Mouse (Mus musculus): ENCODE measurements at regions not wholly inside any gene's neighbourhood (a gene's known extent, or its start where the extent isn't known, plus 50 kb on each side); places are given as distances from the start of the nearest gene placed in this dataset.

- no peak overlapping the region for H3K27ac ChIP-seq (replicated peaks; ENCODE audit: low read depth, low read length)
- 84% methylated on average over 7 of the region's 7 CpGs for whole genome bisulfite sequencing
- ATAC-seq (ENCODE audit: insufficient number of reproducible peaks, low FRiP score, low TSS enrichment, low read depth) (no peak), DNase-seq (ENCODE audit: low spot score) (no peak)
- no peak overlapping the region for H3K4me2 ChIP-seq (ENCODE audit: low read depth, severe bottlenecking)
- no peaks in the 10 kb centered on the region for H3K36me3 ChIP-seq (ENCODE audit: control insufficient read depth, insufficient read depth, low read length)
- peaks cover 11% of the 10 kb centered on the region; the same call in 1 of the 2 replicates for H3K4me1 ChIP-seq (ENCODE audit: control insufficient read depth, insufficient read depth, low read length)
- H3K9ac ChIP-seq (ENCODE audit: low read length) = no peak overlapping the region
- H3K4me3 ChIP-seq (ENCODE audit: low read depth, low read length) = no peak overlapping the region
- no peaks in the 10 kb centered on the region for H3K27me3 ChIP-seq (ENCODE audit: control insufficient read depth, insufficient read depth, low read length)
- H3K9me3 ChIP-seq (ENCODE audit: control insufficient read depth, low read length) = no peaks in the 10 kb centered on the region
These were observed 170.8 kb upstream of the Gm49356 start for GRCm38 (mm10) chr15:58718282-58718681.

- ATAC-seq (ENCODE audit: insufficient number of reproducible peaks, low FRiP score, low TSS enrichment, low read depth) = no peak
- no peak overlapping the region for H3K4me2 ChIP-seq (ENCODE audit: low read depth, severe bottlenecking)
- no peaks in the 10 kb centered on the region for H3K9me3 ChIP-seq (ENCODE audit: control insufficient read depth, low read length)
- DNase-seq (ENCODE audit: low spot score) = no peak
- no peaks in the 10 kb centered on the region for H3K36me3 ChIP-seq (ENCODE audit: control insufficient read depth, insufficient read depth, low read length)
- H3K4me1 ChIP-seq (ENCODE audit: control insufficient read depth, insufficient read depth, low read length) = peaks cover 9% of the 10 kb centered on the region; the same call in 1 of the 2 replicates
- H3K4me3 ChIP-seq (ENCODE audit: low read depth, low read length) = no peak overlapping the region
- no peaks in the 10 kb centered on the region for H3K27me3 ChIP-seq (ENCODE audit: control insufficient read depth, insufficient read depth, low read length)
- H3K27ac ChIP-seq (replicated peaks; ENCODE audit: low read depth, low read length) = no peak overlapping the region
- WGBS = 90% methylated on average over 6 of the region's 6 CpGs
- no peak overlapping the region for H3K9ac ChIP-seq (ENCODE audit: low read length)
These were observed 169.7 kb upstream of the Gm49356 start for GRCm38 (mm10) chr15:58719410-58719809.

GRCm38 (mm10) chr15:58727041-58727440 lies 162.1 kb upstream of the Gm49356 start:
- Histone ChIP-seq H3K9me3 (ENCODE audit: control insufficient read depth, low read length) (no peaks in the 10 kb centered on the region), H3K9ac (ENCODE audit: low read length) (no peak overlapping the region), H3K36me3 (ENCODE audit: control insufficient read depth, insufficient read depth, low read length) (no peaks in the 10 kb centered on the region), H3K4me1 (ENCODE audit: control insufficient read depth, insufficient read depth, low read length) (0 out of 2 replicates have a peak, but pooled peaks cover 2% of the 10 kb centered on the region), H3K4me3 (ENCODE audit: low read depth, low read length) (no peak overlapping the region), H3K4me2 (ENCODE audit: low read depth, severe bottlenecking) (no peak overlapping the region), H3K27me3 (ENCODE audit: control insufficient read depth, insufficient read depth, low read length) (no peaks in the 10 kb centered on the region), H3K27ac (replicated peaks; ENCODE audit: low read depth, low read length) (no peak overlapping the region)
- WGBS = 84% methylated on average over 4 of the region's 4 CpGs
- DNase-seq (ENCODE audit: low spot score) = no peak
- ATAC-seq (ENCODE audit: insufficient number of reproducible peaks, low FRiP score, low TSS enrichment, low read depth) = no peak

GRCm38 (mm10) chr15:58728264-58728663 lies 160.8 kb upstream of the Gm49356 start:
- Histone ChIP-seq H3K36me3 (ENCODE audit: control insufficient read depth, insufficient read depth, low read length) (no peaks in the 10 kb centered on the region), H3K4me3 (ENCODE audit: low read depth, low read length) (no peak overlapping the region), H3K27ac (replicated peaks; ENCODE audit: low read depth, low read length) (no peak overlapping the region), H3K9me3 (ENCODE audit: control insufficient read depth, low read length) (no peaks in the 10 kb centered on the region), H3K9ac (ENCODE audit: low read length) (no peak overlapping the region), H3K27me3 (ENCODE audit: control insufficient read depth, insufficient read depth, low read length) (no peaks in the 10 kb centered on the region), H3K4me1 (ENCODE audit: control insufficient read depth, insufficient read depth, low read length) (0 out of 2 replicates have a peak, but pooled peaks cover 5% of the 10 kb centered on the region), H3K4me2 (ENCODE audit: low read depth, severe bottlenecking) (no peak overlapping the region)
- DNase-seq (ENCODE audit: low spot score) = no peak
- 94% methylated on average over 2 of the region's 2 CpGs for WGBS
- ATAC-seq (ENCODE audit: insufficient number of reproducible peaks, low FRiP score, low TSS enrichment, low read depth) = no peak

GRCm38 (mm10) chr15:58730861-58731260 lies 158.2 kb upstream of the Gm49356 start:
- no peak overlapping the region for H3K27ac ChIP-seq (replicated peaks; ENCODE audit: low read depth, low read length)
- no peak overlapping the region for H3K9ac ChIP-seq (ENCODE audit: low read length)
- WGBS = 95% methylated on average over 4 of the region's 4 CpGs
- ATAC-seq (ENCODE audit: insufficient number of reproducible peaks, low FRiP score, low TSS enrichment, low read depth) = no peak
- H3K9me3 ChIP-seq (ENCODE audit: control insufficient read depth, low read length) = no peaks in the 10 kb centered on the region
- DNase-seq (ENCODE audit: low spot score) = no peak
- no peak overlapping the region for H3K4me3 ChIP-seq (ENCODE audit: low read depth, low read length)
- H3K4me2 ChIP-seq (ENCODE audit: low read depth, severe bottlenecking) = no peak overlapping the region
- no peaks in the 10 kb centered on the region for H3K27me3 ChIP-seq (ENCODE audit: control insufficient read depth, insufficient read depth, low read length)
- no peaks in the 10 kb centered on the region for H3K36me3 ChIP-seq (ENCODE audit: control insufficient read depth, insufficient read depth, low read length)
- H3K4me1 ChIP-seq (ENCODE audit: control insufficient read depth, insufficient read depth, low read length) = 0 out of 2 replicates have a peak, but pooled peaks cover 5% of the 10 kb centered on the region

GRCm38 (mm10) chr15:58731346-58731745 lies 157.8 kb upstream of the Gm49356 start:
- H3K27me3 ChIP-seq (ENCODE audit: control insufficient read depth, insufficient read depth, low read length) = no peaks in the 10 kb centered on the region
- WGBS = 77% methylated on average over 7 of the region's 7 CpGs
- H3K36me3 ChIP-seq (ENCODE audit: control insufficient read depth, insufficient read depth, low read length) = no peaks in the 10 kb centered on the region
- 0 out of 2 replicates have a peak, but pooled peaks cover 5% of the 10 kb centered on the region for H3K4me1 ChIP-seq (ENCODE audit: control insufficient read depth, insufficient read depth, low read length)
- 0 out of 2 replicates have a peak overlapping the region, but pooled peaks have one; percentile 12 for H3K27ac ChIP-seq (replicated peaks; ENCODE audit: low read depth, low read length)
- no peak overlapping the region for H3K4me2 ChIP-seq (ENCODE audit: low read depth, severe bottlenecking)
- DNase-seq (ENCODE audit: low spot score) (no peak), ATAC-seq (ENCODE audit: insufficient number of reproducible peaks, low FRiP score, low TSS enrichment, low read depth) (no peak)
- no peak overlapping the region for H3K9ac ChIP-seq (ENCODE audit: low read length)
- no peaks in the 10 kb centered on the region for H3K9me3 ChIP-seq (ENCODE audit: control insufficient read depth, low read length)
- no peak overlapping the region for H3K4me3 ChIP-seq (ENCODE audit: low read depth, low read length)

- H3K27ac ChIP-seq (replicated peaks; ENCODE audit: low read depth, low read length) = no peak overlapping the region; the same call in 1 of the 2 replicates
- no peak overlapping the region for H3K4me3 ChIP-seq (ENCODE audit: low read depth, low read length)
- peak; percentile 82 for ATAC-seq (ENCODE audit: insufficient number of reproducible peaks, low FRiP score, low TSS enrichment, low read depth)
- no peaks in the 10 kb centered on the region for H3K27me3 ChIP-seq (ENCODE audit: control insufficient read depth, insufficient read depth, low read length)
- 38% methylated on average over 13 of the region's 13 CpGs for WGBS
- no peaks in the 10 kb centered on the region for H3K36me3 ChIP-seq (ENCODE audit: control insufficient read depth, insufficient read depth, low read length)
- H3K9ac ChIP-seq (ENCODE audit: low read length) = no peak overlapping the region
- DNase-seq (ENCODE audit: low spot score) = peak; percentile 75
- H3K4me2 ChIP-seq (ENCODE audit: low read depth, severe bottlenecking) = 0 out of 2 replicates have a peak overlapping the region, but pooled peaks have one; percentile 7
- no peaks in the 10 kb centered on the region for H3K9me3 ChIP-seq (ENCODE audit: control insufficient read depth, low read length)
- 0 out of 2 replicates have a peak, but pooled peaks cover 5% of the 10 kb centered on the region for H3K4me1 ChIP-seq (ENCODE audit: control insufficient read depth, insufficient read depth, low read length)
These were observed 157.0 kb upstream of the Gm49356 start for GRCm38 (mm10) chr15:58731952-58732642.
